Mouse (Mus musculus) embryo, embryonic 9.5 days (tissue): ENCODE results near the gene Rnpepl1.

Source experiments
- DNase-seq: peaks from one replicate; pipeline ENCODE4 v3.0.0-alpha.2; 2017; ENCODE audit errors: extremely low spot score

The Rnpepl1 gene

DNA sequence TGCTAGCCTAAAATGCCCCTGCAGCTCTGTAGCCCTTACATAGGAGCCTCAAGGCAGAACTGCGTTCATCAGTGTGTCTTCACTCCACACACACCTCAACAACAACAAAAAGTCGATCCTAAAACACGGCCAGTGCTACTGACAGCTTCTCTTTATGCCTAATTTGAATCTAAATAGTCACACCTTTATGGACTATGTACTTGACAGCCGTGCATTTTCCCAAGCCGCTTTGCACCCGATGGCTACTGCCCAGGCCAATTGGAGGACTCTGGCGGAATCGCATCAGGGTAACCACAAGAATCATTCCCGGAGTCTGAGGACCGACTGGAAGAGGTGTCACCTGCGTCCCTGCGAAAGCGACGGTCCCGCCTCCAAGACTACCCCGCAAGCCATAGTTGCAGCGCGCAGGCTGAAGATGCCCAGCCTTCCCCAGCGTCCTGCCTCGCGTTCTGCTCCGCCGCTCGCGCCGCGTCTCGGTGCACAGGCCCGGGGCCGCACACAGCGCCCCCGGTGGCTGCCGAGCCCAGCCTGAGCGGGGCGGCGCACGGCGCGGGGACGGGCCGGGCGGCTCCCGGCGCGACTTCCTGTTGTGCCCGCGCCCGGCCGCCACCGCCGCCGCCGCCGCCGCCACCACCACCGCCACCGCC, at the start of gene Rnpepl1:
Gene Rnpepl1 (plus strand): TSS at position 545 of the 647 bp plus-strand sequence.
- DNase-seq: peak; percentile 76

DNA sequence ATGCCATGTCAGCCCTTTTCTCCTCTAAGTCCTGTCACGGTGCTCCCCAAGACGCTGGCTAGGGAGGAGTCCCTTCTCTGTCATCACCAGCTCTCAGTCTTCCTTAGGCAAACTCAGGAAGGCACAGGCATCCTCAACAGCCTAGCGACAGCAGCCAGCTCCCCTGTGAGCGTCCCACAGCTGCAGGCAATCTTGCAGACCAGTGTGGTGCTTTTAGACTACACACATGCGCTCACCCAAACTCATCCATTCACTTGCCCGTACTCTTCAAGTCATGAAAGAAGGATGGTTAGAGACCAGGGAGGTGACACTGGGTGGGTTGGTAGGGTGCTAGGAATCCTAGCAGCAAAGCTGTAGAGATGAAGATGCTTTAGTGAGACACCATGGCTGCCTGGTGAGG, 49.1 kb upstream of the Rnpepl1 start:
- DNase-seq: no peak

DNA sequence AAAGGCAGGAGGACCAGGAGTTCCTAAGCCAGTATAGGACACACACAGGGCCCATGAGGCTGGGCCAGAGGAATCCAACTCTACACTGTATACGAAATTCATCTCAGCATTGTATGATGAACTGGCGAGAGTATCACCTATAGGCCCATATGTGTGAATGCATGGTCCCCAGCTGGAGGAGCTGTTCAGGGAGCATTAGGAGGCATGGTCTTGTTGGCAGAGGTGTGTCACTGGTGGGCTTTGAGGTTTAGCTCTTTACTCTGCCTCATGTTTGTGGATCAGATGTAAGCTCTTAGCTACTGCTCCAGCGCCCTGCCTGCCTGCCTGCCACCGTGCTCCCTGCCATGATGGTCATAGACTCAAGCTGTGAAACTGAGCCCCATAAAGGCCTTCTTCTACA, 47.3 kb upstream of the Rnpepl1 start:
- DNase-seq: no peak

DNA sequence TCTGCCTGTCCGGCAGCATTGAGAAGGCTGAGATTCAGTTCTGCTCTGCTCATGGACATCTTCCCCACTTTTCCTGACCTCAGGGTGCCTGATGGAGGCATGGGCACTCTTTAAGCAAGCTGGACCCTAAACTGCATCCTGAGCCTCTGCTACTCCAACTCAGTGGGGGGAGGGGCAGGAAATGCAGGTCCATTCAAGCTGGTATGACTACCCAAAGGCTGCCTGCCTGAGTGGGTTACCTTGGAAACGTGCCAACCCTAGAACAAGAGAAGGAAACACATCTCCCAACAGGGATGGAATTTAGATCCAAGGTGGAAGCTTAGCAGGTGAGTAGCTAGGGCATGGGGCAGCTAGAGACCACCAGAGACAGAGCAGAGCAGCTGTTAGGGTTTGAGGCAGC, 44.4 kb upstream of the Rnpepl1 start:
- DNase-seq: no peak

DNA sequence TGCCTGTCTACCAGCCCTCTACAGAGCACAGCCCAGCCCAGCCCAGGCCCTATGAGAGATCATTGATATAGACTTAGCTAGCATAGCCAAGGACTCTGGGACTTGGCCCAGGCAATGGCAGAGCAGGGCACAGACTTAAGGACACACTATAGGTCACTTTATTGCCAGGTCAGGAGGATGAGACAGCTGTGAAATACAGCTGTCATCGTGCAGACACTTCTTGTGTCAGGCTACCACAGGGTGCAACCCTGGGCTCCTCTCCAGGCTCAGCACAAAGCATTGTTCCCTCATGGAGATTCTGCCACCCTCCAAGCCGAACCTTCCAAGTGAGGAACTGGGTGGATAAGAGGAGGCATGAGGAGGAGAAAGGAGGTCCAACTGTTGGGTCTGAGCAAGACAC, 40.6 kb upstream of the Rnpepl1 start:
- DNase-seq: no peak

DNA sequence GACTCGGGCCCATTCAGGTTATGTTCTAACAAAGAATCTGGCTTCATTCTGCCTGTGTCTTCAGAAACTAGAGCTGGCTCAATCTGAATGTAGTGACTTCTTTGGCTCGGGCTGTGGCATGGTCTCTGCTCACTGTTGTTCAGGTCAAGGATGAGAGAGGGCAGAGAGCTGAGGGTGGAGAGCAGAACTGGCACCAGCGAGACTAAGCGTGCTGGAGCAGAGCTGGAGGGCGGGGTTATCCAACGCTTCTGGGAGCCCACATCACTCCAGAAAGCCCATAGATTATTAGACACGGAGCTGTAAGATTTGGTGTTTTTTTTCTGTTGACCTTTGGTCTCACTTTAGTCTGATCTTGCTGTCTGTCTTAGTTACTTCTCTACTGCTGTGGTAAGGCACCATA, 37.9 kb upstream of the Rnpepl1 start:
- no peak for DNase-seq

DNA sequence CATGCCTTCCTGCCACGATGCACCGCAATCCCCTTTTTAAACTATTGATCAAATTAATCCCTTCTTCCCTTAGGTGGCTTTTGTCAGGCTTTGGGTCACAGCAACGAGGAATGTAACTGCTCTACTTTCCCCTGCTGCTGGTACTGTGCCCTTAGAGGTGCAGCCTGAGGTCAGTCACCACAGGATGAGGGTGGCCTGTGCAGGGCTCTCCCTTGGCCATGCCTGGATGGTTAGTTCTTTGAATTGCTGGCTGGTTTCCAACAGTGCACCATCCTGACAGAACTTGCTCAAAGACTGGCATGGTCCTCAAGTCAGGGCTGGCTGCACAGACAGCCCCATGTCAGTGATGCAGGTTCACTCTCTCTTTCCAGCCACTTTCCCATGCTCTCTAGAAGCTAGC, 36.6 kb upstream of the Rnpepl1 start:
- DNase-seq: no peak

DNA sequence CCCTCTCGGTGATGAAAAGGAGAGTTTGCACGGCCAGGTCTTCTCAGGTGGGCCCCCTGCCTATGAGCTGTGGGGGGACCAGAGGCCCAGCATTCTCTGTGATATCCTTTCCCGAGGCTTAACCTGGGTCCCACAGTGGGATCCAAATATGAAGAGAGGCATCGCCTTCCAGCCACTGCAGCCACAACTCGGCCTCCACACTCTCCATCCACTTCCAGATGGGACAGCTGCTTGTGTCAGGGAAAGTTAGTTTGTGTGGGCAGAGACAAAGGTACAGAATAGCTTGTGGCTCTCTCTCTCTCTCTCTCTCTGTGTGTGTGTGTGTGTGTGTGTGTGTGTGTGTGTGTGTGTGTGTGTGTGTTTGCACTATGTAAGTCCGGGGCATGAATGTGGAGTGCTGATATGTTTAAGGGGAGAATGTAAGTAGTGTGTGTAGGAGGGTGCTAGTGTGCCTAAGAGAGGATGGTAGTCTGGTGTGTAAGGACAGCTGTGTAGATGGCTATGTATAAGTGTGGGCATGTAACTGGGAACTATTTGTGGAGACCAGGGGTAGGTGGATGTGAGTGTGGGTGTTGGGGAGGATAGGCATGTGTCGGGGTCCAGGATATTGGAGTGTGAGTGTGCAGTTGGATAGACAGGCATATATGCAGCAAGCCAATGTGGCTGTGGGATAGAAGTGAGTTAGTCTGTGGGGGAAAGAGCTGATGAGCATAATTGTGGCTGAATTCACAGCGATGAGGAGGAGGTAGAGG, 35.0 kb upstream of the Rnpepl1 start:
- no peak for DNase-seq

DNA sequence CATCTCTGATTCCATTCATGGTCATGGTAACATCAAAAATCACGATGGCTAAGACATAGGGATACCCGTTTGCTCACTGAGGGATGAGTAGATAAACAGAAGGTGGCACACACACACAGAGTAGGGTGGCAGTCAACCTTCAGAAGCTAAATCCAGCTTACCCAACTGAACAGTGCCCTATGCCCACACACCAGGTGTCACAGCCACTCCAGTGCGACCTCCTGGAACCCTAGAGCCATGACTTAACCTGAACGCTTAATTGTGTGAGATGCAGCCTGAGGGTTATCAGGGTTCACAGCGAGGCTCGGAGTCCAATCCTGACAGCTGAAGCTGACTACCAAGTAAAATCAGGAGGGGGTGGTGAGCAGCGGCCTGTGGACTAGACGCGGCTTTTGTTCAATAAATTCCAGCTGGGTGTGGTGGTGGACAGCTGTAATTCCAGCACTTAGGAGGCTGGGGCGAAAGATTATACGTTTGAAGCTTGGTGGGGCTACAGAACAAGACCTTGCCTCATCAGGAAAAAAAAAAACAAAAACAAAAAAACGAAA, 33.1 kb upstream of the Rnpepl1 start:
- no peak for DNase-seq

DNA sequence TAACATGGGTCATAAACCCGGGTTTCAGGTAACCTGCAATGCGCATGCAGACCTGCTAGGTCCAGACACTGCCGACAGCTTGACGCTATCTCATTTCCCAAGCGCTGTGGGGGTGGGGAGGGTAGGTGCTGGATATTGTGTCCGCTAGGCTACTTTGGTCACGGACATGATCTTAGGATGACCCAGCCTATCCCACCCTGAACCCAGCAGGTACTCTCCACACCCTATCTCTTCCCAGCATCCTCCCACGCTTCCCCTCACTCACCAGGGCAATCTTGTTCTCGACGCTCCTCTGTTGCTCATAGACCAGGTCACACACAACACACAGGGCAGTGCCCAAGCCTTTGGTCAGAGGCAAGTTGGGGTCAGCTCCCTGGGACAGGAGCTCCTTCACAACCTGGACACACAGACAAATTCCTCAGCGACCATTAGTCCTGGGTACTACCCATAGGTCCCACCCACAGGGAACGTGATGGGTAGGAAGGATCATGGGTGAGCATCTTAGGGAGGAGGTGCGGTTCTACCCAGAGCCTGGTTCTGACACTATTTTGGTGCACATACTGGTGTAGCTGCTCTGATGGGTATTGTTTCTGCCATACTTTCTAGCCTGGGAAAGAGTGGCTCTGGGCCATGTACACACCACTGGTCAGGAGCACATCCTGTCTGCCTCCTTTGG, 32.4 kb upstream of the Rnpepl1 start:
- no peak for DNase-seq

DNA sequence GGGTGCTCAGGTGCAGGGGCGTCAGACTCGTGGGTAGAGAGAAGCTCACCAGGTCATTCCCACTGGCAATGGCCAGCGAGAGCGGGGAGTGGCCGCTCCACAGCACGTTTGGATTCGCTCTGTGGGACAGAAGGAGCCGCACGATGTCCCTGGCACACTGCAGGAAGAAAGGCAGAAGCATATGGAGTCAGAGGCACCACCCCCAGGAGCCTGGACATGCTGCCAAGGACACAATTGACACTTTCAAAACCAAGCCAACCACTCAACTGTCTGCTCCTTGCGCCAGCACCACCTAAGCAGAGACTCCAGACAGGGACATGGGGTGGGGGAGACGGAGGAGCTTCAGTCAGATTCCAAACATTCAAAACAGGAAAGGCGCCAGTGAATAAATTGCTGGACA, 31.3 kb upstream of the Rnpepl1 start:
- DNase-seq: no peak

DNA sequence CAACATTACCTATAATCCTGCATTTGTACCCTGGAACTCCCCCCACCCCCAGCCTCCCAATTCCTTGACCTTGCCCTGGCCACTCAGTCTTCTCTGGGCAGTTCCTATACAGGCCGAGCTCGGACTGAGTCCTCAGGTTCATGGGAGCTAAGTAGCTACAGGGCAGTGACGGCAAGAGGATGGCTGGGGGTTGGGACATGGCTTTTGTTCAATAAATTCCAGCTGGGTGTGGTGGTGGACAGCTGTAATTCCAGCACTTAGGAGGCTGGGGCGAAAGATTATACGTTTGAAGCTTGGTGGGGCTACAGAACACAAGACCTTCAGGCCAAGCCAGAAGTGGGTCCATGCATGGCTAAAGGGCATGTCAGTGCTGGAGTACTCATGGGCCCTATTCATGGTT, 30.5 kb upstream of the Rnpepl1 start:
- no peak for DNase-seq

DNA sequence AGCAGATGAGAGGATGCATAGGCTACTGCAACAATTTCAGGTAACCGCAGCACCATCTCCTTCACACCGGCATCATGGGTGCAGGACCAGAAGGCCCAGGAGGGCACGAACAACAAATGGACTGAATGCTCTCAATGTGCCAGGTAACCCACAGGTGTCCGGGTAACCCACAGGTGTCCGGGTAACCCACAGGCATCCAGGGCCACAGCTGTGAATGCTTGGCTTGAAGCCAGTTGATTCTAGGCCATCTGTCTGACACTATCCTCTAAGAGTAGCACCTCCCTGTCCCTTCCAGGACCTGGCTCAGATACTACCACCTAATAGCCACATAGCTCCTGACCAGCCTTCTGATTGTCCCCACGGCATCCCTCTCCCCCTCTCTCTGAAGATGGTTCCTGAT, 28.6 kb upstream of the Rnpepl1 start:
- DNase-seq: no peak

DNA sequence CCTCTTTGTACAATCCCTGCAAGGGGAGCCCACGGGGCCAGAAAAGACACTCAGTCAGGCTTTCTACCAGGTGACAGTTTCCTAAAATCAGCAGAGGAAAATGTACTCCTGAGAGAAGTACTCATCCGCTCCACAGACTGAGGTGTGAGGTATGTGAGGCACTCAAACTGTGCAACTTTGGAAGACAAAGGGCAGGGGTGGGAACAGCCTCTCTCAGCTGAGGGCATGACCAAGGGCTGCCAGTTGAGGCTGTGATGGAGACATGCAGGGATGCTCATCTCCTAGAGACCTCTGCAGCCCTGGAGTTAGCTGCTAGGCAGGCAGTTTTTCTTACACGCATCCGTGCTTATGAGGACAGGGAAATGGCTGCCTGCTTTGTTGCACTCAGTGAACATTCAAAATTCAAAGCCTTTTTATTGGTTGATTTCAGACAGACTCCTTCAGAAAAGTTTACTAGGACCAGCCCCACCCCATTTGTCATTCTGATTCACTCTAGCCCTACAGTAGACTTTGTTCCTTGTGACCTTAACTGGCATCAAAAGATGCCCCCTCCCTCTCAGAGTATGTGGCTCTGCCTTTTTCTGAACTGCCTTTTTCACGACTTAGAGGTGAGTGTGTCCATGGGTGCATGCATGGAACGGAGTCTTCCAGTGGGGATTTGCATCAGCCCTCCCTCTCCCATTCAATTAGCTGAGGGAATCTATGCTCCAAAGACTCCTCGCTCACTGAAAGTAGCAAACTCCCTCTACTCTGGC, 21.5 kb upstream of the Rnpepl1 start:
- DNase-seq: no peak

DNA sequence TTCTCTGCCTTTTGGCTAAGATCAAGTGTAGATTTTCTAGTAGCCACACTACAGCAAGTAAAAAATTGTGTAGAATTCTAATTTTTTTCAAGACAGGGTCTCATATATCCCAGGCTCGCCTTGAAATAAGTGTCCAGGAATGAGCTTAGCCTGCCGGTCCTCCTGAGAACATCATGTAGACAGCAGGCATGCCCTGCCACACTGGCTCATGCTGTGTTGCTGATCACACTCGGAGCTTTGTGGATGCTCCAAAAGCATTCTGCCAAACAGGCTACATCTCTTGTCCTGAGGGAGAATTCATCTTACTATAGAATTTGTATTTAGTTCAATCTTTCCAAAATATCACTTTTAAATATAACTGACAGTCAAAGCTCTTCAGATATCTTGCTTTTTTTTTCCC, 17.8 kb upstream of the Rnpepl1 start:
- no peak for DNase-seq

DNA sequence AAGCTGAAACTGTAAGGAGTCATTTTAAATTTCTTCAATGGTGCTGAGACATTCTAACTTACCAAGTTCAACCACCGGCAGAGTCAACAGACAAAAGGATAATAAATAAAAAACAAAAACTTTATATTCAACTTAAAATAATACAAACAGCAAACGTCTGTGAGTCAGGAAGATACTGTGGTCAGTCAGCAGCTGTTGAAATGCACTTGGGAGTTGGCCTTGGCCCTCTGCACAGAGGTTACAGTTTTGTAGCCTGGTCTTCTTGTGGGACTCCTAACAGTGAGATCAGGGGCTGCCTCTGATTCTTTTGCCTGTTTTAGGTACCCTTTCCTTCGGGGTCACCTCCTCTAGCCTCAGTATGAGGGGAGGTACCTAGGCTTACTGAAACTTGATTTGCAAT, 16.7 kb upstream of the Rnpepl1 start:
- no peak for DNase-seq

DNA sequence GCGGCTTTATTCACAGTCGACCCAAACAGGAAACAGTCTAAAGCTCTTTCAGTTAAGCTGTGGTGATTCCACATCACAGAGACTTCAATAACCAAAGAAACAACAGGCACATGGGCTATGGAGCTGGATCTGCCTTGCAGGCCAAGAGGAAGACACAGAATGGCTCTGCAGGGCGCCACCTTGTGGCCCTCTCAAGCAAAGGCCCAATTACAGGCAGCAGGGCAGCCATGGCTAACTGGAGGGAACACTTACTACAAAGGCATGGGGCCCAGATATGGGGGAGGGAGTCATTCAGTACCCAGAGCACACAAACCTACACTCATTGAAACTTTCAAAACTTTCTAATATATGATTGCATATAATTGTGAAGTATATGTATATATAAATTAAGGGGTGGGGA, 15.5 kb upstream of the Rnpepl1 start:
- DNase-seq: peak; percentile 69

DNA sequence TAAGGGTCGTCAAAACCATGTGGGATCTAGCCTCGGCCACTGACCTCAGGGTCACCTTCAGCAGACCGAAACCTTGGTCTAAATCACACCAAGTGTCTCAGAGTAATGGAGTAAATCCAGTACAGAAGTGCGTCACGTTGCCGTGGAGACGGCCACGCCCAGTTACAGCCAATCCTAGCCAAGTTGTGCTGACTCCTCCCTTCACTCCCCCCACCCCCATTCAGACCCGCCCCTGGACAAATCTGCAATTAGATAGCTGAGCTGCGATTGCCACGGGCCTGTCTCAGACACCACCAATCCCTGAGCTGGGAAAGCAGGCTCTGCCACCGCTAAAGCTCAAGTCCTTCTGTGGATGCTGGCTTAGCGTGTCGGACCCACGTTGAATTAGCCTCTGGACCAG, 7.8 kb upstream of the Rnpepl1 start, which contains the start of gene Ankmy1:
Gene Ankmy1 (minus strand): TSS at position 121 of the 400 bp plus-strand sequence.
- DNase-seq: peak; percentile 83

DNA sequence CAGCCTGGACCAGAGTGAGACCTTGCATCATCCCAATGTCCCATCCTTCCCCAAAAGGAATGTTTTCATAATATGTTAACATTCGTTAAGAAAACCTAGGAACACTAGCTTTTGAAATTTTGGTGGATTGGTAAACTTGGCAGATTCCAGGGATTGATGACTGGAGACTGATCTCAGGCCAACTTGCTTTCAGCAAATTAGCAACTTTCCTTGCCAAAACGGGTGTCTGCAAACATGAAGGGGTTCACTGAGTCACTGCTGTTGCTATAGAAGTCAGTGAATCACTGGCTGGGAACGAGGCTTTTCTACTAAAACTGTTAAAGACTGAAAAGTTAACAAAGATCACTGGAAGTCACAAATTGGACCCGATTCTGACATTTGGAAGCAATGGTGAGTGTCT, 7.0 kb upstream of the Rnpepl1 start:
- no peak for DNase-seq

DNA sequence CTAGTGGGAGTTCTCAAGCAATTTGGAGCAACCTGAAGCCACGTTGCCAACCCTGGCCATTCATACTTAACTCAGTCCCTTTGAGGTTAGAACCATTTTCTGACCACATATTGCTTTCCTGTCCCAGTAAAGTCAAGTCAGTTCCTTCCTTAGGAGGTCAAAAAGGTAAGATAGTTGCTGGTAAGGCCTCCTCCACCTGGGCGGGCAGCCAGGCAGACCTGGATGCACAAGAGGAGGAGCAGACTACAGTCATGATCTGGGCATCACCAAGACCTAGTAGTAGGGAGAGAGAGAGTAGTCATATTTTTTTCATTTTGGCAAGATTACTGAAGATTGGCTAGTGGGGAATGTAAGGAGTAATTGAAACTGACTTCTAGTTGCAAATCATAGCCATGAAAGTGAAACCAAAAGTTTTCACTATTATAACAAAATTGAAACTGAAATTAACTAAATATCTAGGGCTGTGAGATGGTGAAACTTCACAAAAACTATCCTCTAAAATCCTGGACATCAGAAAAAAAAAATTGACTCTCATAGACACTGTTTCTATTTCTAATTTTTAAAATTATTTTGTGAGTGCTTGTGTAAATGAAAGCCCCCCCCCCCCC, 4.8 kb upstream of the Rnpepl1 start:
- no peak for DNase-seq

DNA sequence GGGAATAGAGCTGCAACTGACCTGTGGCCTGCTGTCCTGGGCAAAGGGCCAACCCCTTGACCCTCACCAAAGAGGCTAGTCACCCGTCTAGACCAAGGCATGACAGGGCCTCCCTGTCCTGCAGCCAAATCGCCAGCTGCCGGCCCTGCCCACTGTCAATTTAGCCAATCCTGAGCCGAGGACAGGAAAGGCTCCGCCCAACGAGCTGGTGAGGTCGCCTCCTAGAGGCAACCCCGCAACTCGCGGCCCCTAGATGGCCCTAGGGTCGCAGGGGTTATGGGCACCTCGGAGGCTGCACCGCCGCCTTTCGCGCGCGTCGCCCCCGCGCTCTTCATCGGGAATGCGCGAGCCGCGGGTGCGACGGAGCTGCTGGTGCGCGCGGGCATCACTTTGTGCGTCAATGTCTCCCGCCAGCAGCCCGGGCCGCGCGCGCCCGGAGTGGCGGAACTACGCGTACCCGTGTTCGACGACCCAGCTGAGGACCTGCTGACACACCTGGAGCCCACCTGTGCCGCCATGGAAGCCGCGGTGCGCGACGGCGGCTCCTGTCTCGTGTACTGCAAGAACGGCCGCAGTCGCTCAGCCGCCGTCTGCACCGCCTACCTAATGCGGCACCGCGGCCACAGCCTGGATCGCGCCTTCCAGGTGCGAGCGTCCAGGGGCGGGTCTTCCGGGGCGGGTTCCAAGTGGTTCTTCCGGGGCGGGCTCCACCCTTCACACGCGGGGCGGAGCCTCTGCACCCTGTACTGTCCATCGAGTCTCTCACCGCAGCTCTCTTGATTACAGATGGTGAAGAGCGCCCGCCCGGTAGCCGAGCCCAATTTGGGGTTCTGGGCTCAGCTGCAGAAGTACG, 3.6 kb upstream of the Rnpepl1 start, which contains the start of gene Dusp28:
Gene Dusp28 (plus strand): TSS at position 203 of the 853 bp plus-strand sequence.
- DNase-seq: peak; percentile 90
